Mouse (Mus musculus) adrenal gland, postnatal 25 days (tissue): ENCODE results near the gene Cdk2ap1. TPM values are rescaled to one million over a fixed set of nuclear protein-coding genes. Genes with fewer than 3 reads are reported as not detected.

ENCODE experiments used
- total RNA-seq: library from RNA; stranded (reverse); gene quantifications from 2 replicates; pipeline ENCODE4 v1.2.3, GENCODE M21; 2021

Gene Cdk2ap1
- total RNA-seq, 1 experiment from 2014 or later: 148 TPM

Other genes starting within 250 kb of the Cdk2ap1 start
- 56.9 and 86.5 TPM in 2 replicates for gene Arl6ip4, start 247.0 kb downstream of the Cdk2ap1 start, total RNA-seq
- 62.5 and 83.8 TPM in 2 replicates for gene Pitpnm2, start 113.3 kb downstream of the Cdk2ap1 start, total RNA-seq
- gene Mphosph9, start 35.1 kb downstream of the Cdk2ap1 start, total RNA-seq: 7.8 and 11.8 TPM in 2 replicates
- gene 2810006K23Rik, start 35.0 kb downstream of the Cdk2ap1 start, total RNA-seq: 15.1 and 19.9 TPM in 2 replicates
- 91.4 and 104 TPM in 2 replicates for gene Sbno1, start 62.9 kb upstream of the Cdk2ap1 start, total RNA-seq
- 216 and 296 TPM in 2 replicates for gene Kmt5a, start 76.8 kb upstream of the Cdk2ap1 start, total RNA-seq
- gene Rilpl2, start 115.3 kb upstream of the Cdk2ap1 start, total RNA-seq: 27.0 TPM in 2 replicates
- 20.7 TPM in 2 replicates for gene Snrnp35, start 120.1 kb upstream of the Cdk2ap1 start, total RNA-seq
- 15.1 and 17.7 TPM in 2 replicates for gene Rilpl1, start 168.3 kb upstream of the Cdk2ap1 start, total RNA-seq
- gene Tmed2, start 177.6 kb upstream of the Cdk2ap1 start, total RNA-seq: 186 and 197 TPM in 2 replicates
- gene Ddx55, start 189.8 kb upstream of the Cdk2ap1 start, total RNA-seq: 14.8 and 15.5 TPM in 2 replicates
- 42.1 and 48.3 TPM in 2 replicates for gene Eif2b1, start 216.0 kb upstream of the Cdk2ap1 start, total RNA-seq
- gene Gtf2h3, start 216.1 kb upstream of the Cdk2ap1 start, total RNA-seq: 34.5 and 46.1 TPM in 2 replicates